Mouse (Mus musculus): ENCODE data around the gene D430042O09Rik.

Gene D430042O09Rik

GRCm38 (mm10) chr7:125873971-125874495 lies 166.3 kb downstream of the D430042O09Rik start:
- no peak for DNase-seq (ENCODE audit: low spot score)

DNA sequence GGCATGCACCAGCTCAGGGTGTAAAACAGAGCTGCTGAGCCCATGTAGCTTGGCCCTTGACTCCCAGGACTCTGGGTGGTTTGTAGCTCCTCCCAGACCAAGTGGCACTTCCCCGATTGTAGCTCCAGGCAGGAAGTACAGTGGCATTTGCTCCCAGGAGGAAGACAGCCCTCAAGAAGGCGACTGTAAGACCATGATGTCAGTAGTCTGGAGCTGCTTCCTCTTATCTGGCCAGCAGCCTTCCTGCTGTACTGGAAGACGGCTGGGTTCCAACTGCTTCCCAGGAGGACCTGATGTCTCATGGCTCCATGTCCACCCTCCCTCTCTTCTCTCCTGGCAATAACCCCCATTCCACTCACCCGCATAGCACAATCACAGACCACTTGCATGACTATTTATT lies 170.4 kb downstream of the D430042O09Rik start:
- DNase-seq (ENCODE audit: low spot score) = no peak

DNA sequence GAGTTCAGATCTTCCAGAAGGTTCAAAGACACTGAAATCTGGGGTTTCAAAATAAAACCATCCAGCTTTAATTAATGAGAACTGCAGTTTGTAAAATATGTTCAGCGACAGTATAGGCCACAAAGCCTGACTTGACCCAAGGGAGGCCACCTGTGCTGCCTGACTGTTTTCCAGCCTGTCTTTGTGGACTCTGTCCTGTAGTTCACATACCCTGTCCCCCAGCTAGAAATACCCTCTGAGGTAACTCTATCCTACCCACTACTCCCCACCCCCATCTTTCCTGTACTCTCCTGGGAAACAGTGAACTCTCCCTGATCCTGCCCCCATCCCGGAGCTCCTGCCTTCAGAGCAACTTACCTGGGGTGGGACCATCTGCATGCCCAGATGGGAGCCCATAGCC lies 175.5 kb downstream of the D430042O09Rik start:
- DNase-seq (ENCODE audit: low spot score) = no peak

- DNase-seq (ENCODE audit: low spot score) = no peak
These were observed 178.5 kb downstream of the D430042O09Rik start for GRCm38 (mm10) chr7:125886116-125886680.

GRCm38 (mm10) chr7:125887124-125887523 lies 179.4 kb downstream of the D430042O09Rik start:
- no peak for DNase-seq (ENCODE audit: low spot score)

GRCm38 (mm10) chr7:125887761-125888160 lies 180.1 kb downstream of the D430042O09Rik start:
- DNase-seq (ENCODE audit: low spot score) = no peak

- DNase-seq (ENCODE audit: low spot score) = no peak
These were observed 180.7 kb downstream of the D430042O09Rik start for GRCm38 (mm10) chr7:125888373-125888772.

- no peak for DNase-seq (ENCODE audit: low spot score)
These were observed 185.9 kb downstream of the D430042O09Rik start for GRCm38 (mm10) chr7:125893621-125894020.

DNA sequence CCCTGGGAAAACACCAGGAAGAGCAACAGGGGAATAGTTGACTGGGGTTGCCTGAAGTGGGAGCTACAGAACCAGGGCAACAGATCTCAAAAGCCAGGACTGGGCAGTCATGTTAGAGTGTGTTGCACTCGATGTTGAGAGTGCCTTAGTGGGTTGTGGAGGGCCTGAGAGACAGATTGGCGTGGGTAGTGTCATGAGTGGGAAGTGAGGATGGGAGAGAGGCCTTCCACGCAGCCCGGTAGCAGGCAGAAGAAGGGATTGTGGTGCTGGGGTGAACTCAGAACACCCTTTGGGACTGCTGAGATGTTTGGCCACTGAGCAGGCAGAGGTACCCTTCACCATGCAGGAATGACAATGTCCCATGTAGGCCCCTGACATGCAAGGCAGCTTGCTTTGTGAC lies 189.4 kb downstream of the D430042O09Rik start:
- DNase-seq (ENCODE audit: low spot score) = no peak

DNA sequence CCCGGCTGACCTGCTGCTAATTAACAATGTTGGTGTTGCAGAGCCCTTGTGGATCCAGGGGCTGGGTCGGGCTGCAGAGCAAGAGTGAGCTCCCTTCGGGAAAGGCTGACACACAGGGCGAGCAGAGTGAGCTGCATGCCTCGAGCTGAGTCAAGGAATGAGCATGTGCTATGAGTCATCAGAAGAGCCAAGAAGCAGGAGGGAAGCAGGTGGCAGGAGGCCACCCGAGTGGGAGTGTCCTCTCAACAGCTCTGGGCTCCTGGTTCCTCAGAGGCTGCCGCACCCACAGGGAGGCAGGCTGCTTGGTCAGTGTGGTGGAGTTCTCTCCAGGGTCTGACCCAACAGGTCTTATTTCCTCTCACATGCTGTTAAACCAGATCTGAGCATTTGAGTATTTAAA lies 191.3 kb downstream of the D430042O09Rik start:
- DNase-seq (ENCODE audit: low spot score) = no peak

- no peak for DNase-seq (ENCODE audit: low spot score)
These were observed 192.2 kb downstream of the D430042O09Rik start for GRCm38 (mm10) chr7:125899916-125900315.

GRCm38 (mm10) chr7:125900386-125901161 lies 192.9 kb downstream of the D430042O09Rik start:
- no peak for DNase-seq (ENCODE audit: low spot score)

DNA sequence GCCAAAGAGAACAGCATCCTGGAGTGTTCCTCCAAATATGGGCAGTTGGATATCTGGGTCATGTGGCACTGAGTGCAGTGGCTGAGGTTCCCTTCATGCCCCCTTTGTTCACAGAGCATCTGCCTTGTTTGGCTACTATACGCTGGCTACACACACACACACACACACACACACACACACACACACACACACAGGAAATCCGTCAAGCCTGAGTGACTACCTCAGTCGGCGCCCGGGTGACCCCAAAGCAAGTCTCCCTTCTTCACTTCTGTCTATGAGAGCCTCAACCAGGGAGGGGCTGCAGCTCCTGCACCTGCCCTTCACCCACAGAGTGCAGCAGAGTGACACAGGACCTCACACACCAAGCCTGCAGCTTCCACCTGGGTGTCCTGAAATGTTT lies 213.1 kb downstream of the D430042O09Rik start:
- DNase-seq (ENCODE audit: low spot score) = no peak

DNA sequence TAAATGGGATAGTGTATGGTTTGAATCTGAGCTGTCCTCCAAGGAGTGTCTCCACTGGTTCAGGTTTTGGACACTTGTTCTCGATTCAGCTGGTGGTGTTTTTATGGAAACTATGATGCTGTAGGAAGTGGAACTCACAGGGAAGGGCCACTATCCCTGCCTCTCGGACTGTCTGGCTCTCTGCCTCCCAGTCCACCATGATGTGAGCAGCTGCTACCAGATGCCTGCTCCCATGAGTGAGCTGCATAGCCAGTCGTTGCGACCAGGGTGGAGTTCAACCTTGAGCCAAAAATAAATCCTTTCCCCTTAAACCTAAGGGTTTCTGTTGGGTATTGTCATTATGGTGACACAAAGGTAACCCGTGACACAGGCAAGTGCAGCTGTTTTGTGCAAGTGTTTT lies 216.4 kb downstream of the D430042O09Rik start:
- DNase-seq (ENCODE audit: low spot score) = no peak
